Mouse (Mus musculus) induced T-regulatory cell, adult 2 months (primary cell): Measurements from ENCODE around the gene Crtc1.

Experiments
- DNase-seq: peaks from one replicate; pipeline ENCODE4 v3.0.0-alpha.2; 2012; ENCODE audit warnings: low read depth

Crtc1 gene

GRCm38 (mm10) chr8:70421349-70422104, 17.9 kb downstream of the Crtc1 start:
- no peak for DNase-seq

DNA sequence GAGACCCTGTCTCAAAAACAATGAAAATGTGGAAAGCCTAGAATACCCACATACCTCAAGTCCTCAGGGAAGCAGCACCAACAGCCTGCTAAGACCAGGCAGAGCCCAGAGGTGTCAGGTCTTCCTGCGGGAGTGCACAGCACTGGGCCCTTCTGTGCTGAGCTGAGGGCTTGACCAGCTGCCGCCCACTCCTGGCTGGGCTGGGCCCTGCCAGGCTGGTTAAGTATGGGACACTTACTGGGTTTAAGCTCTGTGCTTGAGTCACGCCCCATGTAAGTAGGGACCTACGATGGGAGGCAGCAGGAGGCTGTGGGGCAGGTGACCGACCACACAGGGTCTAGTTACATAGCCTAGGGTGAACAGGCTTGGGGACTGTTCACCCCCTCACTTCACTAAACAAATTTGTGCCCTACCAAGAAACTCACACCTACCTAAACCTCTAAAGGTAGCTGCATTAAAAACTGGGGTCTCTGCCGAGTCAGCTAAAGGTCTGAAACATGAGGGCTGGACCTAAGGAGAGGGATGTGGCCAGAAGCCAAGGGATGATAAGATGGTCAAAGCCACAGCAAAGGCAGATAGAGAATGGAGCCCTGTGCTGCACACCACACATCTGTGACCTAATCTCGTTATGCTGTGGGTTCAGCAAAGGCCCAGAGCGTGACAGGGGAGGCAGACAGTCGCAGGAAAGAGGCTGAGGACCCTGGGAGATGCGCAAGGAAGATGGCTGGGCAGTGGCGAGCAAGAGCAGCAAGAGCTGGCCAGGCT, 19.3 kb downstream of the Crtc1 start:
- DNase-seq, result no peak

DNA sequence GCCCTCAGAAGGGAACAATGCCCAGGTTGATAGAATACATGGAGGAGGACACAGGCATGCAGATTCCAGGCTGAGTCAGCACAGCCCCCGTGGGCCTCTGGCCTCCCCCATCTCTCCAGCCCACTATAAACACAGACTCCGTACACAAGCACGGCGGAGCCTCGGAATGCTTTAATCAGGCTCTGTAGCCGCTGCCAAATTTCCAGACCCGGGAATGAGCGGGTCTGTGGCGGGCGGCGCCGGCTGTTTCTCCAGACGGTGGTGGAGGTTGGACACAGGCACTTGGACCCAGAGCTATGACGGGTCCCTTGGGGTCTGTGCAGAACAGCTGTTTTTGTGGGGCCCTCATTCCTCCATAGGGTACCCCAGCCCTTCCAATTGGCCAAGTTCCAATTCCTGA, 20.4 kb downstream of the Crtc1 start:
- DNase-seq, result no peak

DNA sequence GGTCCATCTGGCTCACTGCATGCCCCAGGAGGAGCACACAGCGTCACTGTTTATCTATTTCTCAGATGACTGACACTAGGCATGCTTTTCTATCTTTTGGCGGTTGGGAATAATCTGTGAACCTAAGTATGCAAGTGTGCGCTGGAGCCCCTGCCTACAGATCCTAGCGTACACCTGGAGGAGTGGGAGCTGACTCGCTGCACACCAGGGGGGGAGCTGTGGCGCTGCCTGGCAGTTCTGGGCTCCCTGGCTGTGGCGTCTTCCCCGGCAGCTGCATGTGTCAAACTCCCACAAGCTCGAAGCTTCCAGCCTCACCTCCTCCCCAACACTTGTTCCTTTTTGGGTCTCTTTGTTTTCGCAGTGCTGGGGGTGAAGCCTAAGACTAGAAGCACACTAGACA, 21.5 kb downstream of the Crtc1 start:
- no peak for DNase-seq

DNA sequence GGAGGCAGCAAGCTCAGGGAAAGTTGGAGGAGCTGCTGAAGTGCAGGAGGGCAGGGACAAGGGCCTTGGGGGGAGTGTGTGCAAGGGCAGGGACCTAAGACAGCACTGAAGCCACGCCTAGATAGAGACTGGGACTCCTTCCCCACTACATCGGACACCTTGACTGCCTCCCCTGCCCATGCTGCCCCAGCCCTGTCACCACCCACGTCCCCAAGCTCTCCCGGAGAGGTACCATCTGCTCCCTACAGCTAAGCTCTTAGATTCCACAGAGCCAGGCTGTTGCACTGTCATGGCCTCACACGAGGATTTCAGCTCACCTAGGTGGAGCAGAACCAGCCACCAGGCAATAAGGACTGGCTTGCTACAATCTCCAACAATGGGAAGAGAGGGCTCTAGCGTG, 22.4 kb downstream of the Crtc1 start:
- no peak for DNase-seq

DNA sequence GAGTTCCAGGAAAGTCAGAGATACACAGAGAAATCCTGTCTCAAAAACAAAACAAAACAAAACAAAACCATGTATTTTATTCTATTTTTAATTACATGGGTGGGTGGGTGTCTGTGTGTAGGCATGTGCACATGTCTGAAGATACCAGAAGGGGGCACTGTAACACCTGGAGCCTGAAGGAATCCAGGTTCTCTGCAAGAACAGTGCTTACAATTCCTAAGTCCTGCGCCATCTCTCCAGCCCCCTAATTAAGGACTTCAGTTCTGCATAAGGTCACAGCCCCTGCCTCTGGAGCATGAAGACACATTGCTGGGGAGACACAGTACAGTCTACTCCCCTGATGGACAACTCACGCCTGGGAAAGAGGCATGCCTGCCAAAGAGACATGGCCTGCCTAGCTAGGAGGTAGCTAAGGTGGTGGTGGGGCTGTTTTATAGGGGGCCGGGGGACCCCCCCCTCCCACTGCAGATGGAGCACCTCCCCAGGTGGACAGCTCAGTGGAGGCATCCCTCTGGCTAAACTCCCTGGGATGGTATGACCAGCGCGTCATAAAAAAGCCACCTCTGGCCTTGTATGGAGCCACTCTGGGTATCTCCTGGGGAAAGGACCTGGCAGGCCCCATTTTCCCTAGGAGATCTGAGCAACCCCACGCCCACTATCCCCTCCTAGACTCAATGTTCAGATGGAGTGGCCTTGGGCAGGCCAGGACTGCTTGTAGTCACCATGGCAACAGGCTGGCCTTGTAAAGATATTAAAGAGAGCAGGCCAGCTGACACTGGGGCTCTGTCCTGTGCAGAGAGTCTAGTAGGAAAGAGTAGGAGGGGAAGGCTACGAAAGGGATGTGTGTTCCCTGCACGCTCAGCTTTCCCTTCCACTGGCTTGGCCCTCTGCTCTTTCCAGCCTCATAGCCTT, 23.6 kb downstream of the Crtc1 start:
- DNase-seq, result peak; percentile 68

- DNase-seq, result no peak
These were observed 25.0 kb downstream of the Crtc1 start for GRCm38 (mm10) chr8:70414310-70414946.

DNA sequence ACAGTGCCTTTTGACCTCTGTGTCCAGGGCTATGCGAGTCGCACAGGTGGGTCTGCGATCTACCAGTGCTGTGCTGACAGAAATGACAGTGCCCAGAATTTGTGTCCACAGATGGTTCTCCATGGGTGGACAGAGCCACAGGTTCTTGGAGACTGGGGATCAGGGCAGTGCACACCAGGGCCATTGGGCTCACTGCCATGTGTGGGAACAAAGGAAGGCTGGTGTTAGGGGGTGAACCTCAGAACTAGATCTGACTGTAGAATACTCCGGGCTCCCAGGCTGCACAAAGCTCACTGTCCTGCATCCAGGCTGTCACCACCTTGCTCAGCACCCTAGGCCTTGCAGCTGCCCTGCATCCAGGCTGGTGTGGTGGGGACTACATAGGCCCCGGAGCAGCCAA, 29.1 kb downstream of the Crtc1 start:
- DNase-seq, result no peak

- DNase-seq, result no peak
These were observed 29.9 kb downstream of the Crtc1 start for GRCm38 (mm10) chr8:70409455-70409871.

DNA sequence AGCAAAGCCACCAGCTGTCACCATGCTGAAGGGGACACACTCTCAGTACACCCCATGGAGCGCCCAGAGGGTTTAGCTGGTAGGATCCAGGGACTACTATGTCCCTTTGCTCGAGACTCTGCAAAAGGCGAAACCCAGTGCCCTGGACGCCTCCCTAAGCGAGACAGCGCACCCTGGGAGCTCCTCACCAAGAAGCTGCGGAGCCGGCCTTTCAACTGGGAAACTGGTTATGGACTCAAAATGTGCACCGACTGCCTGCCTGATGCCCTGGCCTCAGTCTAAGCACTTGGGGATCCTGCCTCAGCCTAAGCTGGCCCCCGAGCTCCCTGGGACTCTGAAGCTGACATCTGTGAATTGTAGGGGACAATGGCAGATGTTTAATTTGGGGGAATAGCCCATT, 30.4 kb downstream of the Crtc1 start:
- DNase-seq, result no peak

DNA sequence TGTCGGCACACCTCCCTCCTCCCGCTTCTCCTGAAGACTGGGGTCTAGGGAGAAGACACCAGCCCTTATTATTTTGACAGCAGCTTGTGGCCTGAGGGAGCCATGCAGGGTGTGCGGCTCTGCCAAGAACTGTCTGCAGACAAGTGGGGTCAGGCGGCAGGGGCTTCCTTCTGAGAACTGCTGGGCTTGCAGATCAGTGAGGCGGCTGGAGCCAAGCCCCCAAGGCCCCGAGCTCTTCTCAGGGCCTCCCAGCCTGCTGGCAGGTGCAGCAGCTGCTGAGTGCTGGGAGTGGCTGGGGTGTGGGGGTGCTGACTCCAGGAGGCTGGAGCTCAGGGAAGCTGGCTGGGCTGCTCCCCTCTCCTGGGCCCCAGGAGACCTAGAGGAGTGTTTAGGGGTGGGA, 31.1 kb downstream of the Crtc1 start:
- no peak for DNase-seq

DNA sequence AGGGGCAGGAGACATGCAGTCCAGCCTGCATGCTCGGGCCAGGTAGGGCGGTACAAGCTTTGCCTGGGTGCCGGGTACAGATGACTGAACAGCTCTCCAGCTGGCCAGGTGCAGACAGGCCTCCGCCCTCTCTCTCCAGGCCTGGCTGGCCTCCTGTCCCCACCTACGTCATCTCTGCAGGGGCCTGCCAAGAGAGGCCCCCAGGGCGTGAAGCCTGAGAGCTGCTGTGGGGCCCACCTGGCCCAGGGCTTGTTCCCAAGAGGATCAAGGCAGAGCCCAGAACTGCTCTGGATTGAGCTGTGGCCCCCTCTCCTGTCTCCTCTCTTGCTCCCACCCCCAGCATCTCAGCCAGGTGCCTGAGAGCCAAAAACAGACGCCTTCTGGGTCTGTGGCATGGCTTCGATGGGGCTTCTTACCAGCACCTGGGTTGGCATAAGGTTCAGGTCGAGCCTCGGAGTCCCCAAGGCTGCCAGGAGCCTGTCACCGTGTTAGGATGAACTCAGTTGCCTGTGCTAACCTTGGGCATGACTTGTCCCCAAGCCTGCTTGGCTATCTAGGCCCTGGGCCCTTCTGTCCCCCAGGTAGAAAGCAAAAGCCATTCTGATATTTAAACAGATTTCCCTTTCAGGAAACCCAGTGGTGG, 32.8 kb downstream of the Crtc1 start:
- DNase-seq, result no peak

- DNase-seq, result no peak
These were observed 34.2 kb downstream of the Crtc1 start for GRCm38 (mm10) chr8:70405189-70405588.

DNA sequence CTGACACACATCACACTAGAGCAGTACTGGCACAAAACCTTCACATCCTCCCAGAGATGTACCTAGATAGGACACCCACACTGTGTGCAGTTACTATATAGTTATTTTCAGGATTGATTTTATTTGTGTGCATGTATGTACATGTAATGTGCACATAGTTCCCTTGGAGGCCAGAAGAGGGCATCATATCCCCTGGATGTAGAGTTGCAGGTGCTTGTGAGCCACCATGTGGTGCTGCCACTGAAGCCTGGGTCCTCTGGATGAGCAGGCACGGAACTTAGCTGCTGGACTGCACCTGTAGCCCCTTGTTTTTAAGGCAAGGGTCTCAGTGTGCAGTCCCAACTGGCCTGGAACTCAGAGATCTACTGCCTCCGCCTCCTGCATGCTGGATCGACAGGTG, 35.2 kb downstream of the Crtc1 start:
- no peak for DNase-seq

DNA sequence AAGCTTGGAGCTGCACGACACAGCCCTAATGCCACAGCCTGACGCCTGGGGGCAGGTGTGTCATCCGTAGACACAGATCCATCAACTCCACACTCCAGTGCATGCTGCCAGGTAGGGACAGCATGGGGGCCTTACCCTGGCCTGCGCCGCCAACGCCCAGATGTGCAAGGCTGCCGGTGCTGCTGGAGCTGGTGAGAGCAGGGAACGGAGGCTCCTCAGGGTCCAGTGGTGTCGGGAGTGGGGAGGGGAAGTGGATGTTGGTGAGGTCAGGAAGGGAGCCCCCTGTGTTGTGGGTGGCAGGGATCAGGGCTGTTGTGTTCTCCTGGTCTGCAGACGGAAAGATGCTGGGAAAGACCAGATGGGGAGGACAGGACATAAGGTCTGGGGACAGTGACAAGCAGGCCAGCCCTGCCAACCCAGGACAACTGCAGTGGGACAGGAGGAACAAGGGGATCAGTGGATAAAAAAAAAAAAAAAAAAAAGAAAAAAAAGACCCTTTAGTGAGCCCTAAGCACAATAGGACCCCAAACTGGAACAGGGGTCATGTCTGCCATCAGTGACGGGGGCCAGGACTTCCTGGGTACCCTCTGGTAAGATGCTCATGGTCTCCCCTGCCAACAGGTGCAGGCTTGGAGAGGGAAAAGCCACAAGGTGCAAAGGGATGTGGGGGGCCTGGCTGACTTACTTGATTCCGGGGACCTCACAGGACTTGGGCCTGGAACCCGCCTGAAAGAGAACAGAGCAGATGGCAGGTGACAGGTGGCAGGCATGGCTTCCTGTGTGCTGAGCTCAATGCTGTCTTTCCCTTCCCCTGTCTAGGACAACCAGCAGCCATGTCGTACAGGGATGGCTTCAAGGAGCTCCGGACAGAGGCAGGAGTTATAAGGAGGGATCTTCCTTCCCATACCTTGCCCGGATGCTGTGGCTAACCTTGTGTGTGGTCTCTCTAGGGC, 41.5 kb downstream of the Crtc1 start:
- no peak for DNase-seq

GRCm38 (mm10) chr8:70396184-70396583, 43.2 kb downstream of the Crtc1 start:
- DNase-seq, result no peak

DNA sequence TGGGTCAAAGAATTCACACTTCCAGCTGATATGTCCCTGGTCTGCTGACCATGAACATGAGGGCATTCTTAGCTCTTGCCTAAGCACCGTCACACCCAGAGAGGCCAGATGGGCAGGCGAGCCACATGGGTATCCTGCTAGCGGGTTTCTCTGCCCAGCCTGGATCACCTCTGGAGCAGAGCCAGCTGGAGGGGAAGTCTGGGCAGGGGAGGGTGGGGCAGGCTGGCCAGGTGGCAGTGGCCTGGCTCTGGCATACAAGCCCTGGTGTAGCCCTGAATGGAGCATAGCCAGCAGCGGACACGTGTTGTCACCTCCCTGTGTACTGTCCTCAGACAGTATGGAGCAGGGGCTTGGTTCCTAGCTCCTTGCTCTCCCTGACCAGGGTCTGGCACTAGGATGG, 43.7 kb downstream of the Crtc1 start:
- no peak for DNase-seq

GRCm38 (mm10) chr8:70394269-70394998, 44.9 kb downstream of the Crtc1 start:
- DNase-seq, result no peak

- no peak for DNase-seq
These were observed 46.3 kb downstream of the Crtc1 start for GRCm38 (mm10) chr8:70393087-70393486.

GRCm38 (mm10) chr8:70389678-70390077, 49.7 kb downstream of the Crtc1 start:
- no peak for DNase-seq
